Mouse (Mus musculus) layer of hippocampus, adult 8-10 months (tissue): ENCODE data around the gene Dusp15. TPM values are rescaled to one million over a fixed set of nuclear protein-coding genes. Genes with fewer than 3 reads are reported as not detected.

Source experiments
- DNase-seq, 2 experiments: peaks; one replicate each; pipeline ENCODE4 v3.0.0; 2022; ENCODE audit warnings: low spot score in 2 of 2
- total RNA-seq, 4 experiments: library from RNA; stranded (reverse); gene quantifications; 2 replicates each; pipeline ENCODE4 v1.2.4; 2022

The Dusp15 gene
- 10 to 100 TPM; 11.5 to 15.4 (median 12.6) TPM for total RNA-seq

DNA sequence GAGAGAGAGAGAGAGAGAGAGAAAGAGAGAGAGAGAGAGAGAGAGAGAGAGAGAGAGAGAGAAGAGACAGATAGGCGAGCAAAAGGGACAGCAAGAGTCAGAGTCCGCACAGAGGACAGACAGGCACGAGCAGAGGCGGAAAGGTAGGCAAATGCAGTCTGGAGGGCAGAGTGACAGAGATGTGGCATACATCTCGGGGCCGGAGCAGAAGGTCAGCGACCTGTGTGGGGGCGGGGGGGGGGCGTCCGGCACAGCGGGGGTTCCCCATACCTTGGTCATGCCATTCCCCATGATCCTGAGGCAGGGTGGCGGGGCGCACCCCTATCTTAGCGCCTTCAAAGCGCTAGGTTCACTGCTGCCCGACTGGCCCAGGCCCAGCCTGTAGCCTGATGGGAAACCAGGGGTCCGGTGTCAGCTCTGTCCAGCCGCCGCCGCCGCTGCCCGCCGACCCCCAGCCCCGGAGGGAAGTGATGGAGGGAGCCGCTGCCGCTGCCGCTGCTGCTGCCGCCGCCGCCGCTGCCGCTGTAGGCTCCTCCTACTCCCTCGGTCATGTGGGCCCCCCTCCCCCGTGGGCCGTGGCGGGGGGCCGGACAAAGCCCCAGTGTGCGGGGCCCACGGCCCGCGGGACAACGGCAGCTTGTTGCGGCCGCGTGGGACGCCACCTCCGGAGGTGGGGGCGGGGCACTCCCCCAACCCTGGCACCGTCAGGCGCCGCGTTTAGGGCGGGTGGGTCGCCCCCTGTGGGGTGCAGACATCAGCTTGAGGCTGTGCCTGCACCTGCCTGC lies at the start of gene Dusp15:
Dusp15 (minus strand) TSS at position 634 of the 785 bp plus-strand sequence.
- peak; percentile 41 to 52 for DNase-seq

DNA sequence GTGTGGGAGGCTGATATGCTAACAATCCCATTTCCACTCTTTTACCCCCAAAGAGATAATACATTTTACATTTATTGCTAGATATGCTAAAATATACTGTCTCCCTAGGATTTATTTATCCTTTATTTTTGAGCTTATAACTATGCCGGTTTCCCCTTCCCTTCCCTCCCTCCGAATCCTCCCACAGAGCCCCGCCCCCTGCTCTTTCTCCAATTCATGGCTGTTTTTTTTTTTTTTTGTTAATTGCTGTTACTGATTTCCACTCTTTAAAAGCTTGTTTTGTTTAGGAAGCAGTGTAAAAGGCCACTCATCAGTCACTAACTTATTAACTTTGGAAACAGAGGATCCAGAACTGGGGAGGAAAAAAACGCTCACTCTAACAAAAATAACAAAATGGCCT lies 45.5 kb upstream of the Dusp15 start:
- DNase-seq, result no peak

DNA sequence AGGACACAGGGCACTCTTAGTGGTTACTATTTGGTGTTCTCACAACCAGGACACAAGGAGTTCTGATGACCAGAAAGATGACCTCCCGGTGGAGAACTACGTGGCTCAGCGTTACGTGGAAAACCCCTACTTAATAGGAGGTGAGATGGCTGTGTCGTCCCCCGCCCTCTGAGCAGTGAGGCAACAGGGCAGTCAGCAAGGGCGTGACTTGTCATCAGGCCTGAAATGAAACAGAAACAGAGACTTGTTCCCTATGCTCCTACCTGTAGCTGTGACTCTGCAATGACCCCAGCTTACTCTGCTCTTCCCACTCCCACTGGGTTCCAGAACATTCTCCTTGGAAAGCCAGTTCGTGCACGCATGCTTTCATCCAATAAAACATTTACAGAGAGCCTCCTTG lies 40.0 kb upstream of the Dusp15 start:
- DNase-seq, result no peak

DNA sequence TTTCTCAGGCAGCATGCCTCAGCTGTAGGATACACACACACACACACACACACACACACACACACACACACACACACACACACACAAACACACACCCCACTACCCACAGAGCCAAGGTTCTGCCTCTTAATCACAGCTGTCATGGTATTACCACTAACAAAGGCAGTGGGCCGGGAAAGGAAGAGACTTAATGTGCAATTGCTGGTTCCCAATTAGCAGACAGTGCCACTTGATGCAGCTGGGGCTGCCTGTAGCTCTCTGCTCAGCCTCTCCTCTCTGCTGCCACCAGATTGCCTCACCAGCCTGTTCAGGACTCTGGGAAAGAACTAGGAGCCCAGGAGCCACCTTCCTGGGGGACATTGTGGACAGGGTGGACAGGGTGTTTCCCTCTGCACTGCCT lies 34.1 kb upstream of the Dusp15 start:
- peak; percentile 8 to 17 for DNase-seq

DNA sequence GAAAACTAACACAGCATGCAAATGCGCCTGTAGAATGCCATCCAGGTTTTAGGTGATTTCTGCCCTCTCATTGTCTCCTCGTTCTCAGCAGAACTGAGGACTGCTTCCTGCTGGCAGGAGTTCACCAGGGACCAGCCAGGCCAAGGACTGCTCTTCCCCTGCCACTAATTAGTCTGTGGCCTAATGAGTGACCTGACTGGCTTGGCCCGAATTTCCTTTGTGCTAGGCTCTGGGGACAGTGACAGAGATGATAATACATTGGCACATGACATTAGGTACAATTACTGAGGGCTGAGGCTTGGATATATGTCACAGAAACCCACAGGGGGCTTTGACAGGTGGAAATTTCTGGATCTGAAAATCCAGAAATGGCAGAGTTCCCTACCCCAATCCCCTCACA lies 25.5 kb upstream of the Dusp15 start:
- no peak for DNase-seq

DNA sequence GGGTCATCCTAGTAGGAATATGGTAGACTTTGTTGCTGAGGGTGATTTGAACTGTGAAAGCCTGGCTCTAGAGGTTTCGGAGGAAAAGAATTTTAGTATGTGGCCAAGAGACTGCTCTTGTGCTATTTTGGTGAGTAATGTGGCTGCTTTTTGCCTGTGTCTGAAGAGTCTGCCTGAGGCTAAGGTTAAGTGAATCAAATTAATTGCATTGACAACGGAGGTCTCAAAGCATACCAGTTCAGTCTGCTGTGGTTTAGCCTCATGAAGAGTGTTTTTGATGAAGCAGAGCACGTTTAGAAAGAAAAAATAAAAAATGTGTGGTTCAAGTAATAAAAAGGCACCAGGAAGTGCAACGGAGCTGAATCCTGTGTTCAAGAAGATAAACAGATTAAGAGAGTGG lies 14.1 kb upstream of the Dusp15 start:
- DNase-seq, result no peak

DNA sequence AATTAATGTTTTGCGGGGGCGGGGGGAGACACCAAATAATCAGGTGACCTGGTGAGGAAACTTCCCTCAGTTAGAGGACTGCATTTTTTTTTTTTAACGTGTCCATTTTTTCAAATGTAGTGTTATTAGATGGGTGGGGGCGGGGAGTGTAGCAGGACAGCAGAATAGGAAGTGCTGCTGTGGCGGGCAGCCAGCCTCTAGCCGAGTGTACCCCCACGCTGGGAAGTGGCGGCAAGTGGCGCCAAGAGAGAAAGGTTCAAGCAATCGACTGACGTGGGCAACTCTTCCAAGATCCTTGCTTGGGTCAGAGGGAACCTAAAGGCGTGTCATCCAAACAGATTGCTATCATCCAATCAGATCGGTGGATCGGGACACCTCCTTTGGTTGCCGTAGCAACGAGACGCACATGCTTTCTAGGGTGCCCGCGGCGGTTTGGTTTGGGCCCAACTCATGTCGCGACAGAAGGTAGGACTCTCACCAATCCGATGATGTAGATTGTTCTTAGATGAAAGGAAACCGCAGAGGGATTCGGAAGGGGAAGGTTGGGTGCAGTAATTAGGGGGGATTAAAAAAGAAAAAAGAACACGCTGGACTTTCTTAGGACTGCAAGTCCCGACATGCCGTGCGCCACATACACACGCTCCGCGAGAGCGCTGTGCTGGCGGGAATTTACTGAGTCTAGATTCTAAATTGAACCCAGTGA lies 10.7 kb upstream of the Dusp15 start, which contains the start of gene Ttll9:
Ttll9 (plus strand) TSS at position 395 of the 703 bp plus-strand sequence.
- DNase-seq, result peak; percentile 83 to 84

DNA sequence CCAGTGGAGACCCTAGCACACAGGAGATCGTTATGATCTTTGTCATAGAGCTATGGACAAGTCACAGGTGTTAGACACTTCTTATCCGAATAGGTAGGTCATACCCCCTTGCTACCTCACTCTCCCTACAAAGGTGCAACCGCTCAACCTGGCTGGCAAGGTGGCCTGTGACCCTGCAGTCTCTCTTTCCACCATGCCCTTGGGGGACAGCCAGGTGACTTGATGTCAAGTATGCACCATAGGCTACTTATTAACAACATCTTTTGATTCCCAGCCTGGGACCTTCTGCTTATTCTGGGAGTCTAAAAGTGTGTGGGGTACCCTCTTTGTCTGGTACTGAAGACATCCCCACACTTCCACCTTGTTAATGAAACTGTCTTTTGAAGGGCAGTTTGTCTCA lies 6.6 kb upstream of the Dusp15 start:
- no peak for DNase-seq

DNA sequence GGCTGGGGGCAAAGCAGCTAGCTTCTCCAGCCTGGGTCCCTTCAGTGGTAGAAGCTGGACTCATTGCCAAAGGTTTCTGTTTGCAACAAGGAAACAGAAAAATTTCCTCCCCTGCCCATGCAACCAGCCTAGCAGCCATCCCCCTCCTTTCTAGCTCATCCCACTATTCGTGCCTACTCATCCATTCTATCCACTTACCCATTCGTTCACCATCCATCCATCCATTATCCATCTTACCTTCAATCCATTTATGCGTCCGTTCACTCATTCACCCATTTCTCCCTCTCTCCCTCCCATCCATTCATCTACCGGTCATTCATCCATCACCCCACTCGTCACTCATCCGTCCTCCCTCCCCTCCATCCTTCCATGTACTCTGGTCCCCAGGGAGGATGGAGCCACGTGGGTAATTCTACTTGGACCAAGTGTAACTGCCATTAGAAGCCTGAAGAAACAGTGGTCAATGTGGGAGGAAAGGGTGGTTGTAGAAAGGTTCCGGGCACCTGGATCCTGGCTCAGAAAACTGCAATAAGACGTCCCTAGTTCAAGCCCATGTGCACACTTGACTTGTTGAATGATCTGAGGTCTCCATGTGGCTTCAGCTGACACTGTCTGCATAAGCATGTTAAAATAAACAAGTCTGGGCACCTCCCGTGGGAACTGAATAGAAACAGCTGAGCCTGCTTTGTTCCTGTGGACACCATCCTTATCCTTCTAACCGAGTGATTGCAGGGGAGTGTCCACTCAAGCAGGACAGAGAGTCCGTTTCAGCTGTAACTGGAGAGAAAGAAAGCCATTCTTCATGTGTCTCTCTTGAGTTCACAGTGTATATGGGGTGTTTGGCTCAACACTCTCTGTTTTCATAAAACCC lies 587 bp upstream of the Dusp15 start:
- no peak for DNase-seq

DNA sequence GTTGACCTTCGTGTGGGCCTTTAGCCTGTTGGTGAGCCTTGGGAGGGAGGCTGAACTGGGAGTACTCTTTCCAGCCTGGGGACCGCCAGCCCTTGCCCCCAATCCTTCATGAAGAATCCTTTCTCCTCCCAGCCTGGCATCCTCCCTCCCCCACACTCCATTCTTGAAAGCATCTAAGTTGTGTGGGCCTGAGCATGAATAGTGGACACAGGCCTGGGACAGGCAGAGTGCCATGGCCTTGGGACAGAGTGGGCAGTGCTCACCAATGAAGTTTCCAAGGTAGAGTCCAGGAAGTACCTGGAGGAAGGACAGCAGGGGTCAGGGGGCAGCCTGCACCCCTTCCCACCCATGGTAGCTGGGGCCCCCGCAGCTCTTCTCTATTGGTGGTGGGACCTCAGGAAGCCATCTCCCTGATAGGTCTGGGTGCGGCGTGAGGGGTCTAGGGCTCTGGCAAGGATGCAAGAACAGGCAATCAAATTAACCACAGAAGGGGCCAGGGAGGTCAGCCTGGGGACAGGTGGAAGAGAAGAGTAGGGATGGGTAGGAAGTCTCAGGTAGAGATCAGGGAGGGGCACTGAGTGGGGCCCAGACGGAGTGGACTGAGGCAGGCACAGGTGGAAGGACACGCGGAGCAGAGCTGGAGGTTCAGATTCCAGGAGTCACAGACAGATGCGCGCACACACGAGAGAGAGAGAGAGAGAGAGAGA lies 987 bp downstream of the Dusp15 start:
- DNase-seq, result no peak

DNA sequence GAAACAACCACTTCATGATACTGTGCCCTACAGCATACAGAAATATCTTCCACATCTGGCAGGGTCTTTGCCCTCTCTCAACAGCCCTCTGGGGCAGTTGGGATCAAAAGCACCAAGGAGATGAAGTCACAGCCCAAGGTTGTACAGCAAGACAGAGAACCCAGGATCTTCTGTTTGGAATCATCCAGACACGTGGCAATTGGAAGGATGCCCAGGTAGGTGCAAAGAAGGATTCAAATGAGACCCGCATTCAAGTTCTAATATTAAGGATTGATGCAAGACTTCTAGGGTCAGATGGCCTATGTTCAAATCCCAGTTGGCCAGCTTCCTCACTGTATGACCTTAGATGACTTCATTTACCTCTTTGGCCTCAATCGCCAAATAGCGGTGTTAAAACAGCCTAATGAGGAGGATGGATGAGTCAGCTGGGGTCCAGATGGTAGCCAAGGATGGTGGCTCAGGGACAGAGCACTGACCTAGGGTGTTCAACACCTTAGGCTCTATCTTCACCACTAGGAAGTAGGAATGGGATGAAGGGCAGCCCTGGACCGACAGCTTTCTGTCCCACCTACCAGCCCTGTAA lies 3.0 kb downstream of the Dusp15 start:
- DNase-seq, result no peak

DNA sequence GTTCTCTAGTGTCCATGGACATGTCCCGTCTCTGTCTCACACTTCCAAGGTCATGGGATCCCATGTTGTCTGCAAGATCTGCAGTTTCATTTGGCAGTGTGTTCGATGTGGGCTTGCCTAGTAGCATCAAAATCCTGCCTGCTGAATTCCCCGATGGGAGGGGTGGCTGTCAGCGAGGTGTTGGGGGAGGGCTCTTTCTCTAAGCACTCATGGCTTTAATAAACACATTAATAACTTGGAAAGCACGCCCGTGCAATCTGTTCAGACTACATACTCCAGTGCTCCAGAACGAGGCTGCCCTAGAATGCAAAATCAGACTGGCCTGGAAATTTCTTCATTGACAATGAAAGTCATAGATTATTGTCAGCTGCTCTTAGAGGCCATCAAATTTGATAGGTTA lies 4.4 kb downstream of the Dusp15 start:
- peak; percentile 46 to 62 for DNase-seq

DNA sequence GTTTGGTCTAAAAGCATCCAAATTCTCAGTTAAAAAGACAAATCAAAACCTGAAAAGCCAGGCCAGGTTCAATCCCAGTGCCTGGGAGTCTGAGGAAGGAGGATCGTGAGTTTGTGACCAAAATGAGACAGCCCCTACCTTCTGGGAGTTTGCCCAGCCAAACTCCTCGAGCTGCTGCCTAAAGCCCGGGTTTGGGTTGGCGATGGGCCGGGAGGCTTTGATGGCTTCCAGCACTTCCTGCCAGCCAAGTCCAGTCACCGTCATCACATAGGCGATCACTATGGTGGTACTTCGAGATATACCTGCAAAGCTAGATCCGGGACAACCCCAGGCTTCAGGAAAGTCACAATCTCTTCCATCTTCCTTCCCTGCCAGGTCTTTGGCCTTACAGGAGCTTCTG lies 7.5 kb downstream of the Dusp15 start:
- no peak for DNase-seq

DNA sequence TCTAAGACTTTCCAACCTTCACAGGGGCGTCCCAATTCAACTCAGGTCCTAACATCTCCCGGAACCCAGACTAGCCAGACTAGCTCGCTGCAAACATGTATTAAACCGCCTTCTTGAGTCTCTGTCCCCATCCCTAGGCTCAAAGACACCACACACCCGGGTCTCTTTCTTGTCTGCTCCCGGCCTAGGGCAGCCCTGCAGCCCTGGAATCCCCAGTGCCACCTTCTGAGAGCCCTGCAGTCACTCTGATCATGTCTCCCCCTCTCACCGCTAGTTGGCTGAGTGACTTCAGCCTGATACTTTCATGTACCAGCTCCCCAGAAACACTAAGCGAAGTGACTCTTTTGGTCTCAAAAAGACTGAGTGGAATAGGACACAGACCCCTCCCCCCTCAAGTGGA lies 7.9 kb downstream of the Dusp15 start:
- no peak for DNase-seq

DNA sequence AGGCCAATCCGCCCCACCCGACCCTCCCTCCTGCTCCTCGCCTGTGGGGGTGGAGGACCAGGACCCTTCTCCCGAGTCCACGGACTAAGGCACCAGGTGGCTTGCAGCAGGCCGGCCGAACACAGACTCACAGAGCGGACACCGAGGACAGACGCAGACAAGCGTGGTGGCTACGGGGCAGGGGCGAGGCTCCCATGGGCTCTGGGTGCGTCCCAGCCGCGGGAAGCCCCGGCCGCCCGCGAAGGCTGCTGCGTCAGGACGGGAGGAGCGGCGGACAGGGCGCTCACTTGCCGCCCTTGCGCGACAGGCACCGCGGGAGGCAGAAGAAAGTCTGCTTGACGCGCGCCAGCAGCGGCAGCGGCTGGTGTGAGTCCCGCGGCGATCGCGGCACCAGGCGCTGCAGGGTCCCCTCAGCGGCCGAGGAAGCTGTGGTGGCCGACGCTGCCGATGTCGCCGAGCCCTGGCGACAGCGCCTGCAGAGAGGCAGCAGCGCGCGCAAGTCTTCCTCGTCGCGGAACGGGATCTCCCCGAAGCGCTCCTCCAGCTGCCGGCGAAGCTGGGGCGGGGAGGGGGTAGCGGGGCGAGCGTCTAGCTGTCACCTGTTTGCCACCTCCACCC lies 8.5 kb downstream of the Dusp15 start:
- DNase-seq, result no peak

DNA sequence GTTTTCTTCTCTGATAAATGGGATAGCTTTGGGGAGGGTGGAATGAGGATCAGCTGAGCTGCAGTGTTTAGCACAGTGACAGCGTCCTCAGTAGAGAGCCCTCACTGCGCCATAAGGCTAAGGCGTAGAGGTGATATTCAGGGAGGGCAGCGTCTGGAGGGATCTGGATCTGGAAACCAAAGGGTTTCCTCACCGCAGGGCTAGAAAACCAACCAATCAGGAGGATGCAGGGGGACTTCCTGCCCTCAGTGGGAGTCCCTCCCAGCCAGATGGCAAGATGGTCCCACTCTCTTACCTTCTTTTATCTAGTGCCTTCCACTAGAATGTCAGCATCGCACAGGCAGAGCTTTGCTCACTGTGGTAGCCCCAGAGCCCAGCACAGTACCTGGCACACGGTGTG lies 9.7 kb downstream of the Dusp15 start:
- DNase-seq, result no peak

DNA sequence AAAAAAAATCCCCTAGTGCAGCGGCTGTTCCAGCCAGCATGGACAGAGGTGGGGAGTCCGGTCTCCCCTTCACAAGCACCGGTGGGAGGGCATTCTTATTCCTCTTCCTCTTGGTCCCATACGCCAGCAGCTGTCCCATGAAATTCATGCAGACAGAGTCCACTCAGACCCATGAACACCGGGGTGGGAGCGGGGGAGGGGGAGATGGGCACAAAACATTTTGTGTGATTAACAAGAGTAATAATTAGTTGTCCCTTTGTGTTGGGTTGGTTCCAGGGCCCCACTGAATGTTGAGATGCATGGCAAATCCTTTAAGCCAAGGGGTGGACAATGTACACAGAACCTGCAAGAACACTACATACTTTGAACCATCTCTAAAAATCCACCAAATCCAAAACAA lies 10.4 kb downstream of the Dusp15 start:
- DNase-seq, result no peak

DNA sequence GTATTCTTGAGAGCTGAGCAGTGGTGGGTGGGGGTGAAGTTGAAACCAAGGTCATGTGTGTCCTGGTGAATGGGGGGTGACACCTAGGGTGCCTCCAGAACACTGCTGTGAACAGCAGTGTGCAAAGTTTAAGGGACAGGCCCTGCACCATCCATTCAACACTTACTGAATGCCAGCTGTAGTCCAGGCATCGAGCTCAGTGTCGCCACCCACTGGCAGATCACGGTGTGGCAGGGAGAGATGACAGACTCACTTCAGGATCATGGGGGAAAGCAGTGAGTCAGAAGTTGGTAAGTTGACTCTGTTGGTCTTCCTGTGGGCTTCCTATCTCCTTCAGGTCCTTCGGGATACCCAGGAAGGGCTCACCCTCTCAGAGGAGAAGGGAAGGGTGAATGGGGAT lies 11.7 kb downstream of the Dusp15 start:
- peak in 1 of 2 experiments; percentile 49 for DNase-seq

DNA sequence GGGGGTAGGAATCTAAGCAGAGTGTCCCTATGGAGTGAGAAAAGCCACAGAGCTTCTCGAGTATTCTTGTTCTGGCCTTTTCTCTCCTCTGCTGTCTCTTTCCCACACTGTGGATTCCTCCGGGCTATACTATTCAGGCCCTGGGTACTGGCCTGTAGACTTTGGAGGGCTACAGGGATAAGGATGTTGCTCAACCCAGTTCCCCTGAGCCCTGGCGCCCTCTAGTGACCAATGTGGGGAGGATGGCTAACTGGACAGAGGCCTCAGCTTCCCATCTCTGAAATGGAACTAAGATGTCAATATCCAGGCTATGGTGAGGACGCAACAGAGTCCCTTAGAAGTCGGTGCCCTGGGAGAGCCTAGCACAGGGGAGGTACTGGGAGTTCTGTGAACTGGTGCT lies 17.9 kb downstream of the Dusp15 start:
- DNase-seq, result no peak

DNA sequence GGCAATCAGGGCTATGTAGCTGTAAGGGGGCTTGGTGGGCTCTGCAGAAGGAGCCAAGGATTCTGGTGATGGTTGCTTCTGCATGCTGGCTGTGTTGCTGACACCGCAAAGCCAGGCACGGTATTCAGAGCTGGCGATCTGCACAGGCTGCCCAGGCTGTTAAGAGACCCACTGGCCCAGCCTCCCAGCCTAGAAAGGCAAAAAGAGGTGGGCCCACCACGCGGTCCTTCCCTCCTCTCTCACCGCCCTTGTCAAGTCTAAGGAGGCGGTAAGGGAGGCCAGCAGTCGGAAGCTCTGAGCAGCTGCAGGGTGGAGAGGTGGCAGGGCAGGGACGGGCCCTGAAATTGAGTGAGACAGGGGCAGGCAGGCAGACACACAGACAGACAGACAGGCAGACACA lies 18.4 kb downstream of the Dusp15 start, which contains the start of gene Foxs1:
Foxs1 (minus strand) TSS at position 161 of the 400 bp plus-strand sequence.
- no peak for DNase-seq
